Mouse (Mus musculus) 3134 (cell line): ENCODE results near the gene Pcmt1.

ENCODE experiments used
- DNase-seq: peaks from one replicate; pipeline ENCODE4 v3.0.0-alpha.2; 2011; ENCODE audit warnings: low spot score; ENCODE audit not compliant: insufficient read length; ENCODE audit errors: extremely low read depth

Pcmt1 gene

GRCm38 (mm10) chr10:7590234-7590689, 90.7 kb downstream of the Pcmt1 start:
- no peak for DNase-seq

GRCm38 (mm10) chr10:7589592-7590233, 91.2 kb downstream of the Pcmt1 start, which contains the start of gene Lrp11:
Gene Lrp11 (plus strand): TSS chr10:7589800.
- DNase-seq: peak; percentile 84

GRCm38 (mm10) chr10:7586771-7587170, 94.2 kb downstream of the Pcmt1 start:
- no peak for DNase-seq

- DNase-seq: no peak
These were observed 97.9 kb downstream of the Pcmt1 start for GRCm38 (mm10) chr10:7582891-7583557.

- no peak for DNase-seq
These were observed 98.6 kb downstream of the Pcmt1 start for GRCm38 (mm10) chr10:7582157-7582890.

- no peak for DNase-seq
These were observed 99.5 kb downstream of the Pcmt1 start for GRCm38 (mm10) chr10:7581401-7581800.
